Mouse (Mus musculus): ENCODE data around the gene Serpinb9c. TPM values are rescaled to one million over a fixed set of nuclear protein-coding genes. Genes with fewer than 3 reads are reported as not detected.

Serpinb9c gene
- polyA plus RNA-seq, 1 experiment from 2014 or later: not detected

DNA sequence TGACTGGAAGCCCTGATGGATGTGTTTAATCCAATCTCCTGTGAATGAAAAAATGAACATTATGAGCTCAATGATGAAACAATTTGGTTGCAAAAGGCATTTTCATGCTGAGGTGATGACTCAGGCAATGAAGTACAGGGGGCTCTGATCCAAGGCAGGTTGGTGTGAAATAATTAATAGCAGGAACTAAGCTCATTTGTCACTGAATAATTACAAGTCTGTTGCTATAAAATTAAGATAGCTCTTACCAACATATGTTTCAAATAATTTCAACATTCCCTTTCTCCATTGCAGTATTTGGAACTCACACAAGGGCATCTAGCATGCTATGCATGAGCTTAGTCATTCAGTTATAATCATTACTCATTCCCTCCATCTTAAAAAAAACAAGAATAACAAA lies 53.9 kb downstream of the Serpinb9c start:
- no peak overlapping the region for H3K4me3 ChIP-seq (ENCODE audit: low read depth, low read length)
- H3K4me1 ChIP-seq (replicated peaks; ENCODE audit: control insufficient read depth, insufficient read depth, low read length): no peaks in the 10 kb centered on the region
- no peaks in the 10 kb centered on the region for H3K9me3 ChIP-seq (ENCODE audit: control insufficient read depth)
- TF ChIP-seq CTCF (IDR thresholded peaks at IDR 0.05; ENCODE audit: low read depth): no peak
- no peaks in the 10 kb centered on the region for H3K27me3 ChIP-seq (replicated peaks; ENCODE audit: control insufficient read depth, insufficient read depth, low read length)
- no peaks in the 10 kb centered on the region for H3K36me3 ChIP-seq (ENCODE audit: control insufficient read depth, insufficient read depth)
- no peak for ATAC-seq
- H3K9ac ChIP-seq (ENCODE audit: low read depth, low read length): no peak overlapping the region
- H3K27ac ChIP-seq (ENCODE audit: low read depth, low read length): no peak overlapping the region
- H3K4me2 ChIP-seq (replicated peaks; ENCODE audit: low read depth): no peak overlapping the region

Other genes starting within 250 kb of the Serpinb9c start
- gene Serpinb6b, start 194.5 kb downstream of the Serpinb9c start, polyA plus RNA-seq (2015; fragmentation: Nextera tagmentation; extraction: Ambion mirVana): 13.0 and 13.8 TPM in 2 replicates
- 9.5 and 10.0 TPM in 2 replicates for gene Serpinb9, start 156.5 kb downstream of the Serpinb9c start, polyA plus RNA-seq (2015; fragmentation: Nextera tagmentation; extraction: Ambion mirVana)
- 1.5 and 1.9 TPM in 2 replicates for gene Serpinb9b, start 132.3 kb downstream of the Serpinb9c start, polyA plus RNA-seq (2015; fragmentation: Nextera tagmentation; extraction: Ambion mirVana)
- 0.17 and 0.20 TPM in 2 replicates for gene Serpinb1b, start 81.2 kb downstream of the Serpinb9c start, polyA plus RNA-seq (2015; fragmentation: Nextera tagmentation; extraction: Ambion mirVana)
- not detected in 2 replicates for gene Serpinb9d, start 33.2 kb upstream of the Serpinb9c start, polyA plus RNA-seq (2015; fragmentation: Nextera tagmentation; extraction: Ambion mirVana)
- gene Serpinb9e, start 89.9 kb upstream of the Serpinb9c start, polyA plus RNA-seq (2015; fragmentation: Nextera tagmentation; extraction: Ambion mirVana): not detected in 2 replicates
- gene Serpinb9f, start 164.3 kb upstream of the Serpinb9c start, polyA plus RNA-seq (2015; fragmentation: Nextera tagmentation; extraction: Ambion mirVana): not detected in 2 replicates
- not detected in 2 replicates for gene Gm11397, start 236.0 kb upstream of the Serpinb9c start, polyA plus RNA-seq (2015; fragmentation: Nextera tagmentation; extraction: Ambion mirVana)

Measured in intestine, postnatal 0 days (tissue).